8 mouse cellular contexts compared by ENCODE assay signal in the genomic region with DNA sequence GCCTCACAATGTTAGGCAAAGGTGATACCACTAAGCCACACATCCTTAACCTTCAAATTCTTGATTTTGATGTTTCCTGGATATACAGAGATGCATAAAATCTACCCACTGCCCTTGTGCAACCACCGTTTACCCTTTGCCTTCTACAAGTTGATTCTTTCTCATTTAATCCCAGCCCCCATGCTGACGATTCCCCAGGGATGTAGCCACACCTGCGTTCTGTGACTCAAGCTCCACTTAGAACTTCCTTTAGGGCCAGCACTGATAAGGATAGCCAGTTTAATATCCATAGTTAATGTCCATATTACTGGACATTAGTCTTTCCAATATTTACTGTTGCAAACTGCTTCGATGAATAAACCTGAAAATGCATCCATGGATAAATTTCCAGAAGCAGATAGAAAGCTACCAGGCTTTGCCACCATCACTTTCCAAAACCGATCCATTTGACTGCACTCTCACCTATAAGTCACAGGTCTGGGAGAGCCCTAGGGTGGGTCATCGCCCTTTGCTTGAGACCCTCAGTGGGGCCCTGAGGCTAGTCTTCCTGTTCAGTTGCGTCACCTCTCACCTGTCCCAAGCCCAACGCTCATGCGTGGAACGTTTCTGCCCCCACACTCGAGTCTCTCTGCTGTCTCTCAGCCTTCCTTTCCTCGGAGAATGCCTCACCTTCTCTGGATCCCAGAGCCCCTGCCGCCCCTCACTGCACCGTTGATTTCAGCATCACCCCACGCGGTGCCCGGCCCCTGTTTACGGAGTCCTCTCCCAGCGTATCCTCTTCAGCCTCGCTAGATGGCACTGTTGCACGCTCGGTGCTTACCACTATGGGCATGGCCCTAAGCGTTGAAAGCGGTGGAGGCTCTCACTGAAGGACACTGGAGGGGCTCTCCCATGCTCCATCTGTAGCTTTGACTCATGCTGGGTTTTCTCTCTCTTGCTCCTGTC. TPM values are rescaled to one million over a fixed set of nuclear protein-coding genes. Genes with fewer than 3 reads are reported as not detected.
DNase-seq lines count a peak whose midpoint lies in the region; ATAC-seq and TF ChIP-seq lines count a peak whose summit lies in the region.

No protein-coding gene starts in this region.

- TF ChIP-seq POLR2A in small intestine, adult 2 months (IDR thresholded peaks at IDR 0.05; ENCODE audit: low read depth, low read length): no peak

- TF ChIP-seq CTCF in small intestine, adult 2 months (IDR thresholded peaks at IDR 0.05; ENCODE audit: extremely low read depth, insufficient read length, insufficient replicate concordance, low read depth, low read length): peak; percentile 90; the same call in 1 of the 2 replicates

- intact Hi-C loops in gastrocnemius, postnatal 14 days (cut with DNase I; ENCODE audit: low total_unique reads): no loop called here
- intact Hi-C loops in left cerebral cortex, postnatal 36 days (cut with DNase I): loop anchor here (2.0 to 5.0 kb wide), 3 partner anchors 33 to 295 kb away; a partner anchor contains a TSS

- peaks cover 38% of the 10 kb centered on the region for H3K4me1 ChIP-seq in midbrain, embryonic 10.5 days
- peaks cover 3% of the 10 kb centered on the region for H3K4me1 ChIP-seq in small intestine, adult 2 months (ENCODE audit: control insufficient read depth, insufficient read depth, insufficient read length, low read length)

- H3K4me3 ChIP-seq in midbrain, embryonic 10.5 days: peak overlapping the region; percentile 77
- peak overlapping the region; percentile 74 for H3K4me3 ChIP-seq in small intestine, adult 2 months (ENCODE audit: low read depth, low read length)

- peak; percentile 65 for ATAC-seq in inflammation-experienced regulatory T-cells, adult 6 months

- no peaks in the 10 kb centered on the region for H3K27me3 ChIP-seq in midbrain, embryonic 10.5 days (ENCODE audit: low read depth, poor library complexity, severe bottlenecking)
- H3K27me3 ChIP-seq in small intestine, adult 2 months (ENCODE audit: control insufficient read depth, insufficient read depth, low read length): no peaks in the 10 kb centered on the region

- 9% methylated on average over 24 of the region's 24 CpGs for WGBS in midbrain, embryonic 10.5 days
- 5% methylated on average over 24 of the region's 24 CpGs for WGBS in small intestine, adult 2 months

- peak; percentile 56 for DNase-seq in layer of hippocampus, adult 11-12 months (ENCODE audit: low spot score)
- DNase-seq in layer of hippocampus, adult 9-10 months (ENCODE audit: low spot score): no peak
- peak; percentile 98 for DNase-seq in embryo, embryonic 10 days (ENCODE audit: low spot score)
- peak; percentile 73 for DNase-seq in gastrocnemius, postnatal 14 days
- DNase-seq in left cerebral cortex, postnatal 36 days (ENCODE audit: low spot score in 2 of 2): peak; percentile 59 to 71
- DNase-seq in midbrain, embryonic 10.5 days (ENCODE audit: low spot score): peak; percentile 84

- H3K9me3 ChIP-seq in midbrain, embryonic 10.5 days (replicated peaks): no peaks in the 10 kb centered on the region

- peak overlapping the region; percentile 92 for H3K27ac ChIP-seq in midbrain, embryonic 10.5 days (replicated peaks)
- H3K27ac ChIP-seq in small intestine, adult 2 months (ENCODE audit: insufficient read depth, low read depth, low read length): peak overlapping the region; percentile 48

- peaks cover 19% of the 10 kb centered on the region for H3K36me3 ChIP-seq in midbrain, embryonic 10.5 days
- H3K36me3 ChIP-seq in small intestine, adult 2 months (ENCODE audit: control insufficient read depth, insufficient read depth, low read length): 0 out of 2 replicates have a peak, but pooled peaks cover 2% of the 10 kb centered on the region

RNA-seq across cellular contexts. Expression of a gene that starts 1.1 kb away (rescaled TPM):
- 1 to 10 TPM; 7.4 to 8.7 TPM for total RNA-seq in gastrocnemius, postnatal 14 days (2021)
- polyA plus RNA-seq in inflammation-experienced regulatory T-cells, adult 6 months (2017; shearing (Covaris generic)): 10 to 100 TPM in 2 of 3 experiments, 1 to 10 TPM in 1; 4.9 to 91.0 (median 14.7) TPM
- total RNA-seq in left cerebral cortex, postnatal 36 days (2021): 1 to 10 TPM; 2.6 to 3.6 TPM
- polyA plus RNA-seq in midbrain, embryonic 10.5 days (2016; fragmentation: Nextera tagmentation; extraction: Ambion mirVana): 121 and 123 TPM in 2 replicates
- 2.3 and 6.5 TPM in 2 replicates for polyA plus RNA-seq in small intestine, adult 2 months (2012; rRNA removed)

RNA-seq across cellular contexts. Expression of a gene that starts 33.3 kb away (rescaled TPM):
- total RNA-seq in gastrocnemius, postnatal 14 days (2021): 1,000 to 10,000 TPM; 1,466 to 1,621 TPM
- polyA plus RNA-seq in inflammation-experienced regulatory T-cells, adult 6 months (2017; shearing (Covaris generic)): 1,000 to 10,000 TPM; 2,175 to 3,618 (median 3,142) TPM
- 1,000 to 10,000 TPM; 1,300 to 1,479 TPM for total RNA-seq in left cerebral cortex, postnatal 36 days (2021)
- polyA plus RNA-seq in midbrain, embryonic 10.5 days (2016; fragmentation: Nextera tagmentation; extraction: Ambion mirVana): 965 and 1,195 TPM in 2 replicates
- polyA plus RNA-seq in small intestine, adult 2 months (2012; rRNA removed): 3,342 and 5,315 TPM in 2 replicates
